Mouse (Mus musculus): ENCODE results near the gene Klhl24. TPM values are rescaled to one million over a fixed set of nuclear protein-coding genes. Genes with fewer than 3 reads are reported as not detected.

Klhl24 gene
- 10 to 100 TPM; 39.4 to 44.4 TPM for polyA plus RNA-seq (2017; shearing (Covaris generic))

GRCm38 (mm10) chr16:20097069-20097710 lies at the start of gene Klhl24:
Gene Klhl24, plus strand, starts transcription at chr16:20097542.

GRCm38 (mm10) chr16:20140772-20141531 lies 43.6 kb downstream of the Klhl24 start, which contains the start of gene Yeats2:
Gene Yeats2, plus strand, starts transcription at chr16:20141063.

Other genes starting within 250 kb of the Klhl24 start
- 100 to 1,000 TPM; 233 to 235 TPM for gene Klhl6, start 114.5 kb upstream of the Klhl24 start, polyA plus RNA-seq (2017; shearing (Covaris generic))
- gene Yeats2, start 43.5 kb downstream of the Klhl24 start, polyA plus RNA-seq (2017; shearing (Covaris generic)) = 10 to 100 TPM; 12.9 to 15.7 TPM
- under 1 TPM in 1 of 2 experiments, not detected in 1; 0.16 TPM for gene Map6d1, start 143.8 kb downstream of the Klhl24 start, polyA plus RNA-seq (2017; shearing (Covaris generic))
- gene Parl, start 204.8 kb downstream of the Klhl24 start, polyA plus RNA-seq (2017; shearing (Covaris generic)) = 10 to 100 TPM; 71.3 to 96.9 TPM
- gene Cyp2ab1, start 227.9 kb downstream of the Klhl24 start, polyA plus RNA-seq (2017; shearing (Covaris generic)) = not detected

Measured in activated CD4-positive, CD25-positive, alpha-beta regulatory T cell (primary cell).